Mouse (Mus musculus): ENCODE measurements around the gene Slc24a5. TPM values are rescaled to one million over a fixed set of nuclear protein-coding genes. Genes with fewer than 3 reads are reported as not detected.

The Slc24a5 gene
- polyA plus RNA-seq, 1 experiment from 2014 or later, result 6.3 TPM

DNA sequence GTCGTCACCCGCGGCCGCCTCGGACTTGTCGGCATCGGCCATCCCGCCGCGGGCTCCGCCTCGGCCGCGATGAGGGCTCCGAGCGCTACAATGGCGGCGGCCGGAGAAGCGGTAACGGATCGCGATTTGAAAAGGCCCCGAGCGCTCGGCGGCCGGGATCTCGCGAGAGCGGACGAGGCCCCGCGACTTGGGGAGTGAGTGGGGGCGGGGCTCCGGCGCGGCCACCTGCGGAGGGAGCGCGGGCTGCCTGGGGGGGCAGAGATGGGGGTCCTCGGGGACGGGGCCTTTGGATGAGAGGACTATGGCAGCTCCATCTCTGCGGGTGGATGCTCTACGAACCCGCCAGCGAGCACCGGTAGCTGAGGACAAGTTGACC, 55.5 kb downstream of the Slc24a5 start, which contains the start of gene Myef2:
Gene Myef2 (minus strand): TSS at position 185 of the 376 bp plus-strand sequence.
- Histone ChIP-seq H3K9me3 (no peaks in the 10 kb centered on the region), H3K27me3 (no peaks in the 10 kb centered on the region), H3K4me2 (replicated peaks) (peak within 1 kb of the TSS; percentile 68), H3K9ac (peak within 1 kb of the TSS; percentile 95), H3K27ac (peak within 1 kb of the TSS; percentile 92), H3K4me1 (peaks cover 8% of the 10 kb centered on the region), H3K36me3 (no peaks in the 10 kb centered on the region), H3K4me3 (peak within 1 kb of the TSS; percentile 75)
- under 1% methylated on average over 38 of the region's 48 CpGs for WGBS
- peak; percentile 85 for ATAC-seq (ENCODE audit: insufficient number of reproducible peaks, insufficient read depth, low FRiP score, low TSS enrichment)

DNA sequence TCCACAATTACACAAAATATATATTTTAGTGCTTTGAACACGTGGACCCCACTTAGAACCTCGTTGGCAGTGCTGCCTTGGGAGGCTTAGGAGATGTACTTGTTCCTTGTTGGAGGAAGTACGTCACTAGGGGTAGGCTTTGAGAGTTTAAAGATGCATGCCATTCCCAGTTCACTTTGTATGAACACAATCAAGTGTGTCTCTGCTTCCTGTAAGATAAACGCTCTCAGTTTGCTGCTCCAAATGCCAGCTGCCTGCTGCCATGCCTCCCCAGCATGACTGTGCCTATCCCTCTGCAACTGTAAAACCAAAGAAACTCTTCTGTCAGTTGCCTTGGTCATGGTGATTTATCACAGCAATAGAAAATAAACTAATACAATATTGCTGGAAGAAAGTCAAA, 57.9 kb downstream of the Slc24a5 start:
- H3K4me2 ChIP-seq (replicated peaks), result no peak overlapping the region
- no peaks in the 10 kb centered on the region for H3K9me3 ChIP-seq
- H3K27ac ChIP-seq, result no peak overlapping the region
- H3K36me3 ChIP-seq, result no peaks in the 10 kb centered on the region
- 33% methylated on average over 4 of the region's 4 CpGs for WGBS
- no peak for ATAC-seq (ENCODE audit: insufficient number of reproducible peaks, insufficient read depth, low FRiP score, low TSS enrichment)
- no peaks in the 10 kb centered on the region for H3K27me3 ChIP-seq
- peaks cover 8% of the 10 kb centered on the region for H3K4me1 ChIP-seq
- H3K9ac ChIP-seq, result no peak overlapping the region
- H3K4me3 ChIP-seq, result no peak overlapping the region

DNA sequence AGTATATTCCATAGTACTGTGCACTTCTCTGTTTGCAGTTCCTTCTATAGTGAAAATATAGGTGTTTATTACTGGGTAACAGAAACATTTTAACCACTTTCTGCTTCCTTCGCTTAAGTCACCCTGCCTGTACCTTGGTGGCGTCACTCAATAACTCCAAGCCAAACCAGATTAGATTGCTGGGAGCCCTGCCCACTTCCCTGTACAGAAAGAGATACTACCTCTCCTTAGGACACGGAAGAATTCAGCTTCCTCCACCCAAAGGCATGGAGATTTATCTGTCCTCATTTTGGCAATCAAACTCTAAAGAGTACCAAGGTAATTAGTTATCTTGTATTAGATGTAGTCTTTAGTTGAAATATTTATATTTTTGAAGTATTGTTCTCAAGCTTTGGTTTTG, 58.9 kb downstream of the Slc24a5 start:
- Histone ChIP-seq H3K9me3 (no peaks in the 10 kb centered on the region), H3K36me3 (no peaks in the 10 kb centered on the region), H3K27me3 (no peaks in the 10 kb centered on the region), H3K9ac (no peak overlapping the region), H3K4me3 (no peak overlapping the region), H3K4me2 (replicated peaks) (no peak overlapping the region), H3K4me1 (peaks cover 4% of the 10 kb centered on the region), H3K27ac (no peak overlapping the region)
- ATAC-seq (ENCODE audit: insufficient number of reproducible peaks, insufficient read depth, low FRiP score, low TSS enrichment), result no peak
- 78% methylated on average over 3 of the region's 3 CpGs for WGBS

GRCm38 (mm10) chr2:125134113-125134512, 66.2 kb downstream of the Slc24a5 start:
- Histone ChIP-seq H3K27me3 (no peaks in the 10 kb centered on the region), H3K4me3 (no peak overlapping the region), H3K4me1 (peaks cover 8% of the 10 kb centered on the region; the same call in 1 of the 2 replicates), H3K9me3 (no peaks in the 10 kb centered on the region), H3K9ac (no peak overlapping the region), H3K36me3 (no peaks in the 10 kb centered on the region), H3K4me2 (replicated peaks) (no peak overlapping the region), H3K27ac (no peak overlapping the region)
- 36% methylated on average over 4 of the region's 4 CpGs for WGBS
- no peak for ATAC-seq (ENCODE audit: insufficient number of reproducible peaks, insufficient read depth, low FRiP score, low TSS enrichment)

GRCm38 (mm10) chr2:125135903-125136811, 68.2 kb downstream of the Slc24a5 start, which contains the start of gene Ctxn2:
Gene Ctxn2 (plus strand): TSS chr2:125136692.
- no peaks in the 10 kb centered on the region for H3K36me3 ChIP-seq
- peak within 1 kb of the TSS; percentile 79 for H3K4me2 ChIP-seq (replicated peaks)
- no peaks in the 10 kb centered on the region for H3K27me3 ChIP-seq
- H3K9ac ChIP-seq, result no peak within 1 kb of the TSS
- H3K4me1 ChIP-seq, result peaks cover 8% of the 10 kb centered on the region; the same call in 1 of the 2 replicates
- H3K4me3 ChIP-seq, result peak within 1 kb of the TSS; percentile 34
- no peak within 1 kb of the TSS for H3K27ac ChIP-seq
- ATAC-seq (ENCODE audit: insufficient number of reproducible peaks, insufficient read depth, low FRiP score, low TSS enrichment), result no peak
- no peaks in the 10 kb centered on the region for H3K9me3 ChIP-seq
- WGBS, result 1% methylated on average over 39 of the region's 39 CpGs

DNA sequence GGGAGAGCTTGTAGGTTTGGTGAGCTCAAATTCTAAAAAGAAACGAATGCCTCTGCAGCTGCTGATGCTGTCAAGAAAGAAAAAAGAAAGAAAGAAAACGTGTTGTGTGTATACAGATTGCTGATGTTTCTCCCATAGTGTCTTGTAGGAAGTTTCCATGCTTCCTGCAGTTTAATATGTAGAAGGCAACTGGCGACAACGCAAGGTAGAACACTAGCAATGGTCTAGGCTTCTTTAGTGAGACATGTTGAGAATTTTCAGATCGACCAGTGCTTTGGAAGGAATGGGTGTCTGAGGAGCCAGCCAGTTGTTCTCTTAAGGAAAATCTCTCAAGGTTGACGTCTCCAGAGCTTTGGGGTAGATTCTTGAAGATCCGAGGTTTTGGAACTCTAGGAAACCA, 68.9 kb downstream of the Slc24a5 start:
- Histone ChIP-seq H3K36me3 (no peaks in the 10 kb centered on the region), H3K9ac (no peak overlapping the region), H3K9me3 (no peaks in the 10 kb centered on the region), H3K27ac (no peak overlapping the region), H3K4me1 (peaks cover 8% of the 10 kb centered on the region; the same call in 1 of the 2 replicates), H3K27me3 (no peaks in the 10 kb centered on the region), H3K4me3 (no peak overlapping the region), H3K4me2 (replicated peaks) (peak overlapping the region; percentile 79)
- no peak for ATAC-seq (ENCODE audit: insufficient number of reproducible peaks, insufficient read depth, low FRiP score, low TSS enrichment)
- 25% methylated on average over 7 of the region's 7 CpGs for WGBS

Other genes with a start within 250 kb of the Slc24a5 start
- 139 and 150 TPM in 2 replicates for gene Myef2, start 55.5 kb downstream of the Slc24a5 start, polyA plus RNA-seq (2016; fragmentation: Nextera tagmentation; extraction: Ambion mirVana)
- not detected in 2 replicates for gene Ctxn2, start 68.6 kb downstream of the Slc24a5 start, polyA plus RNA-seq (2016; fragmentation: Nextera tagmentation; extraction: Ambion mirVana)
- 0.04 TPM in 1 of 2 replicates, not detected in the other for gene Slc12a1, start 84.4 kb downstream of the Slc24a5 start, polyA plus RNA-seq (2016; fragmentation: Nextera tagmentation; extraction: Ambion mirVana)
- gene Dut, start 179.1 kb downstream of the Slc24a5 start, polyA plus RNA-seq (2016; fragmentation: Nextera tagmentation; extraction: Ambion mirVana), result 160 and 167 TPM in 2 replicates

All from embryonic facial prominence, embryonic 12.5 days (tissue).